Mouse (Mus musculus): Measurements from ENCODE around the gene Il10ra. TPM values are rescaled to one million over a fixed set of nuclear protein-coding genes. Genes with fewer than 3 reads are reported as not detected.

The Il10ra gene
- total RNA-seq, 2 experiments from 2014 or later, result 2.4 to 2.5 TPM

Small RNA genes within 50 kb of the gene (microRNA-seq; reads per million reads assigned to microRNA genes)
- gene Mir7086, result not detected

Other genes starting within 250 kb of the Il10ra start
- 10 to 100 TPM in 1 of 2 experiments, 1 to 10 TPM in 1; 8.3 to 10.4 TPM for gene Mpzl2, start 229.3 kb downstream of the Il10ra start, total RNA-seq (2021)
- 10 to 100 TPM in 1 of 2 experiments, 1 to 10 TPM in 1; 5.3 to 12.2 TPM for gene Mpzl3, start 214.0 kb downstream of the Il10ra start, total RNA-seq (2021)
- 1 to 10 TPM; 1.9 to 3.1 TPM for gene Jaml, start 190.0 kb downstream of the Il10ra start, total RNA-seq (2021)
- 10 to 100 TPM; 10.6 to 15.7 TPM for gene Scn2b, start 151.4 kb downstream of the Il10ra start, total RNA-seq (2021)
- under 1 TPM; 0.60 to 0.66 TPM for gene Scn4b, start 130.8 kb downstream of the Il10ra start, total RNA-seq (2021)
- under 1 TPM in 1 of 2 experiments, not detected in 1; 0.36 TPM for gene BC049352, start 87.1 kb downstream of the Il10ra start, total RNA-seq (2021)
- not detected for gene Tmprss4, start 65.1 kb downstream of the Il10ra start, total RNA-seq (2021)
- under 1 TPM; 0.20 to 0.23 TPM for gene Tmprss13, start 50.0 kb upstream of the Il10ra start, total RNA-seq (2021)
- gene Fxyd6, start 101.0 kb upstream of the Il10ra start, total RNA-seq (2021), result 100 to 1,000 TPM; 222 to 224 TPM
- 1 to 10 TPM; 2.4 to 4.8 TPM for gene Fxyd2, start 130.5 kb upstream of the Il10ra start, total RNA-seq (2021)
- gene Dscaml1, start 157.5 kb upstream of the Il10ra start, total RNA-seq (2021), result 1 to 10 TPM in 1 of 2 experiments, under 1 TPM in 1; 0.50 to 1.4 TPM